Mouse (Mus musculus) lung, postnatal 0 days (tissue): ENCODE results near the gene Tfcp2l1. TPM values are rescaled to one million over a fixed set of nuclear protein-coding genes. Genes with fewer than 3 reads are reported as not detected.

Source experiments
- ATAC-seq: fragments of 200-750 bp; cut with Nextera tagmentation; 2 replicates; pipeline ENCODE4 v1.8.0; 2017; ENCODE audit warnings: moderate library complexity
- DNase-seq: peaks from one replicate; pipeline ENCODE4 v3.0.0-alpha.2; 2016; ENCODE audit warnings: low spot score
- H3K27ac ChIP-seq: fragments of 300-500 bp; sonication (generic); 2 replicates; pipeline ENCODE4 v1.5.1; 2014; ENCODE audit warnings: antibody characterized with exemption, mild to moderate bottlenecking, low read length, mixed read lengths
- H3K27me3 ChIP-seq: fragments of 300-500 bp; sonication (generic); replicated peaks from 2 replicates; pipeline ENCODE4 v1.6.1; 2014; ENCODE audit warnings: low read length, mixed read lengths; ENCODE audit not compliant: insufficient read depth
- H3K36me3 ChIP-seq: fragments of 300-500 bp; sonication (generic); 2 replicates; pipeline ENCODE4 v1.6.1; 2014; ENCODE audit warnings: low read length, mixed read lengths; ENCODE audit not compliant: insufficient read depth
- H3K4me1 ChIP-seq: fragments of 300-500 bp; sonication (generic); 2 replicates; pipeline ENCODE4 v1.6.1; 2014; ENCODE audit warnings: antibody characterized with exemption, low read depth, low read length, mixed read lengths; ENCODE audit not compliant: insufficient read depth
- H3K4me2 ChIP-seq: fragments of 300-500 bp; sonication (generic); replicated peaks from 2 replicates; pipeline ENCODE4 v1.6.1; 2014; ENCODE audit warnings: low read depth, mild to moderate bottlenecking, low read length, moderate library complexity, mixed read lengths
- H3K4me3 ChIP-seq: fragments of 300-500 bp; sonication (generic); 2 replicates; pipeline ENCODE4 v1.5.1; 2014; ENCODE audit warnings: low read depth, low read length
- H3K9ac ChIP-seq: fragments of 300-500 bp; sonication (generic); replicated peaks from 2 replicates; pipeline ENCODE4 v1.6.1; 2014; ENCODE audit warnings: low read depth, mild to moderate bottlenecking
- H3K9me3 ChIP-seq: fragments of 300-500 bp; sonication (generic); 2 replicates; pipeline ENCODE4 v1.6.1; 2016; ENCODE audit warnings: low read length, mixed read lengths
- CTCF ChIP-seq: IDR thresholded peaks from 2 replicates; pipeline ENCODE4 v1.5.1; 2016; ENCODE audit warnings: antibody characterized with exemption, mild to moderate bottlenecking
- EP300 ChIP-seq: IDR thresholded peaks from 2 replicates; pipeline ENCODE4 v1.6.1; 2016; ENCODE audit warnings: antibody characterized with exemption, mild to moderate bottlenecking, control low read depth
- WGBS: fragments of 180-500 bp; shearing (Covaris S2); extraction: QIAGEN DNeasy Blood & Tissue Kit; methylation state at CpG from one replicate; pipeline ENCODE4 v1.1.7; 2014; 5-methylcytosine and 5-hydroxymethylcytosine counted together
- polyA plus RNA-seq: library from polyadenylated mRNA; unstranded; fragments of >200 nt; fragmentation: Nextera tagmentation; extraction: Ambion mirVana; gene quantifications from 2 replicates; pipeline ENCODE4 v1.2.1, GENCODE M21; 2015

Gene Tfcp2l1
- polyA plus RNA-seq, 1 experiment from 2014 or later = 14.5 TPM

DNA sequence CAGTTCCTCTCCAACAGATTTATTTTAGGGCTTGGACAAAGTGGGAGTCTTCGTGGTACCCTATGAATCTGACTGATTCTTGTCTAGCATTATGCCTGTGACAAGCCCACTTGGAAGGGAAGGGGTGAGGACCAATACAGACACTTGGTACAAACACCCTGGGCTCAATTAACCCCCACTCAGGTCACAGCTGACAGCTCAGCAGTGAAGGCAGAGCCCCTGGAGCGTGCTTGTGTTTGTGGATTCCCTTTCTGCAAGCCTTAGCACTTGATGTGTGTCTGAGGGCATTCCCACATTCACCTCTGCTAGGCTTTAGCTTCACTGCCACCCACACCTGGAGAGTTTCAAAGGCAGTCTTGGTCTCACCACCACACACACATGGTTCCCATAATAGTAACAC lies 1.8 kb upstream of the Tfcp2l1 start:
- H3K27ac ChIP-seq = no peak overlapping the region
- H3K9me3 ChIP-seq = no peaks in the 10 kb centered on the region
- H3K27me3 ChIP-seq = peaks cover 8% of the 10 kb centered on the region; the same call in 1 of the 2 replicates
- no peak for ATAC-seq
- TF ChIP-seq EP300 (no peak), CTCF (no peak)
- 52% methylated on average over 2 of the region's 2 CpGs for WGBS
- no peak overlapping the region for H3K9ac ChIP-seq
- no peak overlapping the region for H3K4me2 ChIP-seq
- H3K4me3 ChIP-seq = no peak overlapping the region
- no peaks in the 10 kb centered on the region for H3K36me3 ChIP-seq
- no peak for DNase-seq
- H3K4me1 ChIP-seq = no peaks in the 10 kb centered on the region

DNA sequence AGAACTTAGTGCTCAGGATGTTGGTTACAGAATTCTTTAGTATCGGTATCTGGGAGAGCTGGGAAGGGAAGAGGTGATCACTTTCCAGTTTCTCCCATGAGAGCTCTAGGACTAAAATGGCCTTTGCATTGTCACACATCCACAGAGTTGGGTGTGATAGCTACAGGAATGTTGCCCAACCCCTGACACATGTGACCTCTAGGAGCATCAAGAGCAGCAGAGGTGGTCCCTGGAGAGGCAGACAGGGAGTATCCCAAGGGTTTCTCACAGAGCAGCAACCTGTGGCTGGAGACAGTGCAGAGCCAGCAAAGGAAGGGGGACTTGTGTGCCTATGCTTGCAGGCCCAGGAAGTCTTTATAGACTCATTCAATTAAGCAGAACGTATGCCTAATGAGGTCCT lies 1.3 kb upstream of the Tfcp2l1 start:
- no peaks in the 10 kb centered on the region for H3K36me3 ChIP-seq
- ATAC-seq (no peak), DNase-seq (no peak)
- no peaks in the 10 kb centered on the region for H3K4me1 ChIP-seq
- peaks cover 8% of the 10 kb centered on the region; the same call in 1 of the 2 replicates for H3K27me3 ChIP-seq
- no peak overlapping the region for H3K4me2 ChIP-seq
- TF ChIP-seq CTCF = no peak
- no peak for TF ChIP-seq EP300
- no peak overlapping the region for H3K4me3 ChIP-seq
- H3K27ac ChIP-seq = no peak overlapping the region
- no peaks in the 10 kb centered on the region for H3K9me3 ChIP-seq
- H3K9ac ChIP-seq = no peak overlapping the region
- WGBS = 82% methylated on average over 2 of the region's 2 CpGs

DNA sequence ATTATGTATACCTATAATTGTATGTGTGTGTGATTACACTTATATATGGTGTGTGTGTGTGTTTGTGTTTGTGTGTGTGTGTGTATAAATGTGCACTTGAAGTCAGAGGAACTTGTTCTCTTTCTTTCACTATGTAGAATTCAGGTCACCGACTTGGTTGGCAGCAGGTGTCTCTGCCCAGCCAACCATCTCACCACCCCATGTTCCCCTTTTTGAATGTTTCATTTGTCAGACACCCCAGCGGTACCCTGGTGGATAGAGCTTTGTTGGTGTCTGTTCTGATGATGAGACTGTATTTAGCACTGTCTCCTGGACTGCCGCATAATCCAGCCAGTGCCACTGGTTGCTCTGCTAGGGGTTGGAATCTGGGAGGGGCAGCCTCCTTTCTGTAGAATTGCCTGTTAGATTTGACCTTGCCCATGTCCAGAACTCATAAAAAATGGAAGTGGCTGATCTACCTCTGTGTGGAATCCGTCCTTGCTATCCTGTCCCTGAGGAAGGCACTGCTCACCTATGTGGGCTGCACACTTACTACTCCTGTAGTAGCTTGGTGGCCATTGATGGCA lies 5.8 kb downstream of the Tfcp2l1 start:
- H3K27ac ChIP-seq = no peak overlapping the region
- no peak overlapping the region for H3K4me3 ChIP-seq
- WGBS = 82% methylated on average over 4 of the region's 4 CpGs
- no peak overlapping the region for H3K9ac ChIP-seq
- DNase-seq (no peak), ATAC-seq (no peak)
- no peaks in the 10 kb centered on the region for H3K27me3 ChIP-seq
- no peaks in the 10 kb centered on the region for H3K9me3 ChIP-seq
- TF ChIP-seq EP300 (no peak), CTCF (no peak)
- no peaks in the 10 kb centered on the region for H3K4me1 ChIP-seq
- H3K4me2 ChIP-seq = no peak overlapping the region
- no peaks in the 10 kb centered on the region for H3K36me3 ChIP-seq

DNA sequence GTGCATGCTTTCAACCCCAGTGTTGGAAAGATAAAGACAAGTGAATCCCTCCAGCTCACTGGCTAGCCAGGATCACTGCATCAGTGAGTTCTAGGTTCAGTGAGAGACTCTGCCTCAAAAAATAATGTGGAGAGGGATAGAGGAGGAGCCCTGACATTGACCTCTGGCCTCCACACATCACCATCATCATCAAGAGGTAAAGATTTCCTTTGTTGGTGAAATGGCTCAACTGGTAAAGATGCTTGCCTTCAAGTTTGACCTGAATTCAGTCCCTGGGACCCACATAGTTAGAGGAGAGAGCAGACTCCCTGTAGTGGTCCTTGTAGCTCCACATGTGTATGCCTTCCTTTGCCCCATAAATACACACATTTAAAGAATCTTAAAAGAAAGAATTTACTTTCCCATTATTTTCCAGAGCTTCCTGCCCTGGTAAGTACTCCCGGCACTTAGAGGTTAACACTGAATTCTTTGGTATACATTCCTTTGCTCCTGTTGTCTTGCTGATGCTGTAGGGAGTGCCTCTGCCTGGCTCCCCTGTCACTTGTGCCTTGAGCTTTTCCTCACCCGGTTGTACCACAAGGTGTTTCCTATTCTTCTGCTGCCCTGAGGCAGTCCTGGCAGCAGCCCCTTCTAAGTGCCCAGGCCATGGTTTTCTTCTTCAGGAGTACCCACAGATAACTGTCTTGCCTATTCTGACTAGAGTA lies 14.7 kb downstream of the Tfcp2l1 start:
- ATAC-seq (no peak), DNase-seq (no peak)
- Histone ChIP-seq H3K27me3 (no peaks in the 10 kb centered on the region), H3K9me3 (no peaks in the 10 kb centered on the region), H3K9ac (no peak overlapping the region), H3K27ac (peak overlapping the region; percentile 52; the same call in 1 of the 2 replicates), H3K4me1 (peaks cover 13% of the 10 kb centered on the region; the same call in 1 of the 2 replicates), H3K4me3 (no peak overlapping the region), H3K36me3 (no peaks in the 10 kb centered on the region), H3K4me2 (no peak overlapping the region)
- TF ChIP-seq CTCF (no peak), EP300 (no peak)
- WGBS = 59% methylated on average over 2 of the region's 2 CpGs

DNA sequence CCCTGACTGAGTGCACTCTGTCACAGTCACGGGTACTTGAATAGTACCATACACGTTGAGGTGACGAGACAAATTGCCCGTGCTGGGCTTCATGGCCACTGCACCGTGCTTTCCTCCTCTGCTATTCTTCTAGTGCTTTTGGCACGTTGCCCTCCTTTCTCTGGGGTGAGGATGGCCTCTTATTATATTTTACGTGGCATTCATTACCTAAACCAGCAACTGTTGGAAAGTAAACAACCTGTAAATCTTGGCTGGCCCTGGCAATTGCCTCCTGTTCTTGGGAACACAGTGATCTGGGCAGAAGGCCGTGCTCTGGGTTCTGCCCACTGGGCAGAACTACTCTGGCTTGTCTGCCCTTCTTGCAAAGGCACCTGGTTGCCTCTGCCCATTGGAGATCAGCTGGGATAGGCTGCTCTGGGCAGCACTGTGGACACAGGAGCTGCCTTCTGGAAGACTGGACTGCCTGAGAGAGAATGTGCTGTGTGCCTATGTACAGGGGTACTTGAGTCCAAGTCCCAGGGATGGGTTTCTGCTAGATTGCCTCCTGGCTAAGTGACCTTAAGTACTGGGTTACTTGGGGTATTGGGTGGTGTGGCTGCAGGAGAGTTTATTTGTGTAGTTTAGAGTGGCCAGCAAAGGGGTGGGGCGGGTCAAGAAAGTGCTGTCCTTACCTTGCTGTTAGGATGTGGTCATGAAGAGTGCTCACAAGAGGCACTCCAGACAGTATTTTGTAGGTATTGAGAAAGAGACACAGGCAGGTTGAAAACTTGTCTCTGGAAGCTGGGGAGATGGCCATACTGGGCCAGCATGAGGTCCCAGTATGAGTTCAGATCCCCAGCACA lies 15.6 kb downstream of the Tfcp2l1 start:
- 28% methylated on average over 9 of the region's 9 CpGs for WGBS
- no peaks in the 10 kb centered on the region for H3K9me3 ChIP-seq
- DNase-seq (peak; percentile 77), ATAC-seq (peak; percentile 86)
- no peak overlapping the region for H3K9ac ChIP-seq
- H3K27ac ChIP-seq = peak overlapping the region; percentile 52
- peaks cover 21% of the 10 kb centered on the region; the same call in 1 of the 2 replicates for H3K4me1 ChIP-seq
- no peaks in the 10 kb centered on the region for H3K36me3 ChIP-seq
- H3K27me3 ChIP-seq = no peaks in the 10 kb centered on the region
- H3K4me3 ChIP-seq = no peak overlapping the region
- H3K4me2 ChIP-seq = no peak overlapping the region
- TF ChIP-seq EP300 = peak; percentile 62
- TF ChIP-seq CTCF = no peak

DNA sequence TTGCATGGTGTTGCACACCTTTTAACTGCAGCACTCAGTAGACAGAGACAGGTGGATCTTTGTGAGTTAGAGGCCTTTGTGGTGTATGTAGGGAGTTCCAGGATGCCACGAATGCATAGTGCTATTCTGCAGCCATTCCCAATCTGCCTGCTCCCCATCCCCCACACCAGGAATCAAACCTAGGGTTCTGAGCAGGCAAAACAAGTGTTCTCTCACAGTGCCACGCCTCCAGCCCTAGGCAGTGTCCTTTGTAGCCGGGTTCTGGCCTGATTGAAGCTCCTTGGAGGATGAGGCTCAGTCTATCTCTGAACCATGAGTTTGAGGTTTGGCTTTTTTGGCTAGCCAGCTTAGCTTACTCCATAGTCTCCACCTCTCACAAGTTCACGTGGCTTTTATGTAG lies 18.0 kb downstream of the Tfcp2l1 start:
- Histone ChIP-seq H3K36me3 (no peaks in the 10 kb centered on the region), H3K4me1 (peaks cover 31% of the 10 kb centered on the region; the same call in 1 of the 2 replicates), H3K9me3 (no peaks in the 10 kb centered on the region), H3K27ac (no peak overlapping the region), H3K4me2 (no peak overlapping the region), H3K9ac (no peak overlapping the region), H3K4me3 (no peak overlapping the region), H3K27me3 (no peaks in the 10 kb centered on the region)
- TF ChIP-seq CTCF = no peak
- TF ChIP-seq EP300 = no peak
- 51% methylated on average over 4 of the region's 4 CpGs for WGBS
- DNase-seq = no peak
- ATAC-seq = no peak
